Mouse (Mus musculus) hindbrain, embryonic 10.5 days (tissue): ENCODE measurements around the gene Tfap4. TPM values are rescaled to one million over a fixed set of nuclear protein-coding genes. Genes with fewer than 3 reads are reported as not detected.

Source experiments
- DNase-seq: peaks from one replicate; pipeline ENCODE4 v3.0.0-alpha.2; 2017; ENCODE audit warnings: low spot score
- H3K27ac ChIP-seq: fragments of 300-500 bp; sonication (generic); 2 replicates; pipeline ENCODE4 v1.5.1; 2016; ENCODE audit warnings: mild to moderate bottlenecking, moderate library complexity
- H3K27me3 ChIP-seq: fragments of 300-500 bp; sonication (generic); 2 replicates; pipeline ENCODE4 v1.6.1; 2016; ENCODE audit warnings: mild to moderate bottlenecking; ENCODE audit not compliant: poor library complexity, insufficient read depth, severe bottlenecking
- H3K36me3 ChIP-seq: fragments of 300-500 bp; sonication (generic); 2 replicates; pipeline ENCODE4 v1.6.1; 2016; ENCODE audit warnings: mild to moderate bottlenecking, moderate library complexity
- H3K4me1 ChIP-seq: fragments of 300-500 bp; sonication (generic); replicated peaks from 2 replicates; pipeline ENCODE4 v1.6.1; 2016; ENCODE audit warnings: mild to moderate bottlenecking
- H3K4me3 ChIP-seq: fragments of 300-500 bp; sonication (generic); 2 replicates; pipeline ENCODE4 v1.5.1; 2016; ENCODE audit warnings: mild to moderate bottlenecking, moderate library complexity
- H3K9me3 ChIP-seq: fragments of 300-500 bp; sonication (generic); 2 replicates; pipeline ENCODE4 v1.6.1; 2016; ENCODE audit warnings: mild to moderate bottlenecking, moderate library complexity
- WGBS: fragments of 180-500 bp; shearing (Covaris S2); methylation state at CpG from one replicate; pipeline ENCODE4 v1.1.7; 2016; 5-methylcytosine and 5-hydroxymethylcytosine counted together
- polyA plus RNA-seq: library from polyadenylated mRNA; unstranded; fragments of >200 nt; fragmentation: Nextera tagmentation; extraction: Ambion mirVana; gene quantifications from 2 replicates; pipeline ENCODE4 v1.2.1, GENCODE M21; 2016

Tfap4 gene
- polyA plus RNA-seq, 1 experiment from 2014 or later, result 21.3 TPM

DNA sequence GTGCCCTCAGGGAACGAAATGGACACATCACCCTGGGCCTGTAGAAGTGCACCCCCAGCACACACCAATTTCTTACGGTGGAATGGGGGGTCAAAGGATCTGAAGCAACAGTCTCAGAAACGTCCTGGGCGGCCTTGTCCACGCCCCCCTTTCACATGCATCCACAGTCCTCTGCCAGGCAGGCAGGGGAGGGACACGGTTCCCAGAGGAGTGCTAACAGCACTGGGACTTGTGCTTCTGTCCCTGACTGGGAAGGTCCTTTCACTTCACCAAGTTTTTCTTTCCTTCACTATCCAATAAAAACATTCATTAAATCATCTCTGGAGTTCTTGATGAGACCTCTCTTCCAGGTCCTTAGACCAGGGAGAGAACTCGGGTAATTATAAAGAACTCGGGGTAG lies 39.0 kb downstream of the Tfap4 start:
- no peak overlapping the region for H3K27ac ChIP-seq
- H3K27me3 ChIP-seq, result no peaks in the 10 kb centered on the region
- H3K9me3 ChIP-seq, result no peaks in the 10 kb centered on the region
- peaks cover 37% of the 10 kb centered on the region for H3K4me1 ChIP-seq
- 79% methylated on average over 8 of the region's 8 CpGs for WGBS
- no peak for DNase-seq
- H3K4me3 ChIP-seq, result no peak overlapping the region
- H3K36me3 ChIP-seq, result no peaks in the 10 kb centered on the region

DNA sequence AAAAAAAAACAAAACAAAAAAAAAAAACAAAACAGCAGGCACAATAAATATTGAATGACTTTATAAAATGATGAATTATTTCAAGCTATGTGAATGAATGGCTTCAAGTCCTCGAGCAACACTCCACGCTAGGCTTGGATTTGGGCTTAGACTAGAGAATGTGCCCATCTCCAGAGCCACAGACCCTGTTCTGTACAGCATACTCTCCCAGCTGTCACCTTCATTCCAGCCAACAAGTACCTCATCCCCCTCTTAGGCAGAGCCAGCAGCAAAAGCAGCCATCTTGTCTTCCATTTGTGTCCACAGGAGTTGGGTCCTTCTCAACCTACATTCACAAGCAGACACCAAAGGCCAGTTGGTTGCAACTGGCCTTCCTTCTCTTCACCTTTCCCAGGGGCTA lies 39.8 kb downstream of the Tfap4 start:
- WGBS, result 97% methylated on average over 2 of the region's 2 CpGs
- H3K9me3 ChIP-seq, result no peaks in the 10 kb centered on the region
- no peak overlapping the region for H3K4me3 ChIP-seq
- H3K4me1 ChIP-seq, result peaks cover 37% of the 10 kb centered on the region
- DNase-seq, result no peak
- H3K27me3 ChIP-seq, result no peaks in the 10 kb centered on the region
- no peaks in the 10 kb centered on the region for H3K36me3 ChIP-seq
- no peak overlapping the region for H3K27ac ChIP-seq

DNA sequence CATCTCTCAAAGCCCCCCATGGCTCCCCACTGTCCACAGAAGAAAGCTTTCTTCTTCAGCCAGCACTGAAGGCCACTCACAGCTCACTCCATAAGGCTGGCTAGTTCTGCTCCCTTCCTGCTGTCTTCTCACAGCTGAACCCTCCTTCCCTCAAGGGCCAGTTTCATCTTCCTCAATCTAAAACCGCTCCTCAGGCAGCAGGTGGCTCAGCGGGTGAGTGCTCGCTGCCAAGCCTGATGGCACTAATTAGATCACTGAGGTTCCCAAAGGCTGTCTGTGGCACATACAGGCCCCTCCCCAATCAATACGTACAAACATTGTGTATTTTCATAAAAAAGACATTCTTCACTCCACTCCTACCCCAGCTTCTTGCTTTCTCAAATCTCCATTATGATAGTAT lies 40.5 kb downstream of the Tfap4 start:
- no peak for DNase-seq
- H3K9me3 ChIP-seq, result no peaks in the 10 kb centered on the region
- no peaks in the 10 kb centered on the region for H3K27me3 ChIP-seq
- H3K36me3 ChIP-seq, result no peaks in the 10 kb centered on the region
- H3K4me1 ChIP-seq, result peaks cover 37% of the 10 kb centered on the region
- no peak overlapping the region for H3K4me3 ChIP-seq
- 72% methylated on average over 4 of the region's 4 CpGs for WGBS
- H3K27ac ChIP-seq, result no peak overlapping the region

DNA sequence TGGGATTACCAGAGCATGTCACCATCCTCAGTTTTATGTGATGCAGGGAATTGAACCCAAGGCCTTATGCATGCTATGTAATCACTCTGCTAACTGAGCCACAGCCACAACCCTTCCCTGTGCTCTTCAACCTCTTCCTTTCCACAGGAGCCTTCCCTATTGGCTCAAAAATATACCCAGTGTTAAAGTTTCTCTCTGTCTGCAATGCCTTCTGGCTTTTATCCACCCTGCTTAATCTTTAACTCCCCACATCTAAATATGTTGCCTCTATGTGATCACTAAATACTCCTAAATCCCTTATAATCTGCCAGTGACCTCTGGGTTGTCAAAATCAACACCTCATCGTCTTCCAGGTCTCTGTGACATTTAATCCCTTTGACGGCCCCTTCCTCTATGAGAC lies 41.7 kb downstream of the Tfap4 start:
- 77% methylated on average over 2 of the region's 2 CpGs for WGBS
- no peak overlapping the region for H3K4me3 ChIP-seq
- DNase-seq, result no peak
- no peaks in the 10 kb centered on the region for H3K27me3 ChIP-seq
- no peak overlapping the region for H3K27ac ChIP-seq
- H3K9me3 ChIP-seq, result no peaks in the 10 kb centered on the region
- no peaks in the 10 kb centered on the region for H3K36me3 ChIP-seq
- peaks cover 24% of the 10 kb centered on the region for H3K4me1 ChIP-seq

DNA sequence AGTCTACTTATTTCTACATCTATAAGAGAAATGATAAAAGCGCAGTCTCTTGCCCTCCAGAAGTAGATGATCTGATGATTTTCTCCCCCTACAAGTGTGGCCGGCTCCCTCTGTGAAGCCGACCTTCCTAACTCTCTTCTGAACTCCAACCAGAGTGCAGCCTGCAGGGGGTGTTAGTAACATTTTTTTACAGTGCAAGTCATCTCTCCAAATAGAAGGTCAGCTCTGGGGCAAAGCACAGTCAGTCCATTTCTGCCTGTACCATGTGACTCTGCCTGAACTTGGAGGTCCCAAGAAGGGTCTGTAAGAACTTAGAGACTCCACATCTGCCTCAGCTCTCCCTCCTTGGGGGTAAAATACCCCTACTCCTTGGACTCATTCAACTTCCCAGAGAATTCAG lies 45.3 kb downstream of the Tfap4 start:
- H3K4me1 ChIP-seq, result 0 out of 2 replicates have a peak, but pooled peaks cover 3% of the 10 kb centered on the region
- no peaks in the 10 kb centered on the region for H3K9me3 ChIP-seq
- DNase-seq, result no peak
- no peaks in the 10 kb centered on the region for H3K36me3 ChIP-seq
- WGBS, result 87% methylated on average over 3 of the region's 3 CpGs
- no peak overlapping the region for H3K27ac ChIP-seq
- no peaks in the 10 kb centered on the region for H3K27me3 ChIP-seq
- H3K4me3 ChIP-seq, result no peak overlapping the region

DNA sequence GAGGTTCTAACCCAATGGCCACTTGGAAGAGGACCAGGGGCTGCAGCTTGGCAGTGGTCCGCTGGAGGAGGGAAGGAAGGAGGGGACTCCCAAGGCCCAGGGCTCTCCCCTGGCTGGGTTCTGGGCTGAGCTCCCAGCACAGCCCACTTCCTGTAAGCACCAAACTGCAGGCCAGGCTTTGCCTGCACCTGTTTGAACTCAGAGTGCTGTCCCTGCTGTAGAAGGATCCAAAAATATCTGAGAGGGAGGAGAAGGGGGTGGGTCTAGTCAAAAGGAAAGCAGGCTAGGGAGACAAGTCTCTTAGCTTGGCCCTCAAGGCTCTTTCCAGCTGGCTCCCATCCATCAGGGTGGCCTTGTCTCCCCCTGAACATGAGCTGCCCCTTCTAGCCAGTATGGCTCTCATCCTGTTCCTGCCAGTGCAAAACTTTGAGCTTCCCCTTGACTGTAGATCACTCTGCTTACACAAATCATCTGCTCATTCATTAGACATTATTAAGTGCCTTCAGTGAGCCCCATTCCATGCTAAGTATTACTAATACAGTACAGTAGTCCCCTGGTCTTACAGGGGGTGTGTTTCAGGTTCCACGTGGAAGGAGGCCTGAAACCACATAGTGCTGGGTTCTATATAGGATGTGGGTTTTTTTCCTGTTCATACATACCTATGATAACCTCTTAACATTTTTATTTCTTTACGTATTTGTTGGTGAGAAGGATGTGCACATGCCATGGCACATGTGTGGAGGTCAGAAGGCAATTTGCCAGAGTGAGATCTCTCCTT lies 46.8 kb downstream of the Tfap4 start:
- H3K9me3 ChIP-seq, result no peaks in the 10 kb centered on the region
- WGBS, result 81% methylated on average over 3 of the region's 3 CpGs
- no peak overlapping the region for H3K4me3 ChIP-seq
- no peak for DNase-seq
- no peak overlapping the region for H3K27ac ChIP-seq
- H3K36me3 ChIP-seq, result no peaks in the 10 kb centered on the region
- H3K27me3 ChIP-seq, result no peaks in the 10 kb centered on the region
- H3K4me1 ChIP-seq, result no peaks in the 10 kb centered on the region

DNA sequence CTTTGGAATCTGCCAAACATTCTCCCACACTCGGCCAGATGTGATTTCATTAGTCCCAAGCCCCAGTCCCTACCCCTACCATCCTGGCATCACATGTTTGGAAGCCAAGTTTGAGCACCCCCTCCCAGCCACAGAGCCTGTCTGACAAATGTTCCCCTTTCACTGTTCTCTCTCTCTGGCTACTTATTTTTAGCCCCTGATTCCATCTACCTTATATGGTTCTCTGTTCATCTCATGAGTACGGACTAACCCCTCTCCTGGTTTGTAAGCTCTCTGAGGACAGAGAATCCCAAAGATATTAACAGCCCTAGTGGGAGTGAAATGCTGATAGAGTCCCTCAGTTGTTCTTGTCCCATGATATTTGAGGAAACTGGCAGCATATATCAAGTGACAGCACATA lies 48.3 kb downstream of the Tfap4 start:
- Histone ChIP-seq H3K36me3 (no peaks in the 10 kb centered on the region), H3K9me3 (no peaks in the 10 kb centered on the region), H3K27me3 (no peaks in the 10 kb centered on the region), H3K4me3 (no peak overlapping the region), H3K4me1 (no peaks in the 10 kb centered on the region), H3K27ac (no peak overlapping the region)
- 86% methylated on average over 2 of the region's 2 CpGs for WGBS
- no peak for DNase-seq

DNA sequence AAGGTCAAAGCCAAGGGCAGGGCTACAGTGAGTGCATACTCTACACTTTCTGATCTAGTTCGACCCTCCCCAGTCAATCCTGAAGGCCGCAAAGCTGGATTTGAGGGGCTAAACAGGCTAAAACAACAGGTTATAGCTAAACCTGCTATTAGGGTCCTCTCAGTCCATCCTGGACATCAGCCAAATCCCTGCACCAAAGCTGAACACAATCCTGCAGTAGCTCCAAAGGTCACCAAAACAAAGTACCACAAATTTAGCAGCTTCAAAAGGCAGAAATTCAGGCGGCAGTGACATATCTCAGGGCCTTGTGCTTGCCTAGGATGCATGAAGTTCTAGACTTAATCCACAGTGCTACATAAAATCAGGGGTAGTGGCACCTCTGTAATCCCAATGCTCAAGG lies 53.5 kb downstream of the Tfap4 start:
- no peaks in the 10 kb centered on the region for H3K36me3 ChIP-seq
- WGBS, result 84% methylated on average over 3 of the region's 3 CpGs
- H3K27me3 ChIP-seq, result no peaks in the 10 kb centered on the region

DNA sequence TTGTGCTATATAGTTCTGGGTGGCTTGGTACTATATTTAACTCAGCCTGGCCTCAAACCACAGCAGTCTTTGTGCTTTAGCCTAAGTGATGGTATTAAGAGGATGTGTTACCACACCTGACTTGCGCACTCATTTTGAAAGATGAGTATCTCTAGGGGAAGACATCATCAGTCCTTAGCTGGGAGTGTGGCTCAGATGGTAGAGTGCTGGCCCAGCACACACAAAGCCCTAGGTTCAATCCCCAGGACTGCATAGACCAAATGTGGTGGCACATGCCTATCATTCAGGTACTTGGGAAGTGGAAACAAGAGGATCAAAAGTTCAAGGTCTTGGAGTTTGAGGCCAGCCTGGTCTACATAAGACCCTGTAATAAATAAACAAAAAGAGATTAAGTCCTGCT lies 56.2 kb downstream of the Tfap4 start:
- Histone ChIP-seq H3K36me3 (no peaks in the 10 kb centered on the region), H3K27ac (no peak overlapping the region), H3K9me3 (no peaks in the 10 kb centered on the region), H3K27me3 (no peaks in the 10 kb centered on the region), H3K4me3 (no peak overlapping the region), H3K4me1 (no peaks in the 10 kb centered on the region)
- WGBS, result 92% methylated on average over 1 of the region's 1 CpGs
- no peak for DNase-seq

More for the DNA sequence above, 53.5 kb downstream of the Tfap4 start:
- Histone ChIP-seq H3K27ac (no peak overlapping the region), H3K9me3 (no peaks in the 10 kb centered on the region), H3K4me1 (no peaks in the 10 kb centered on the region), H3K4me3 (no peak overlapping the region)
- no peak for DNase-seq

DNA sequence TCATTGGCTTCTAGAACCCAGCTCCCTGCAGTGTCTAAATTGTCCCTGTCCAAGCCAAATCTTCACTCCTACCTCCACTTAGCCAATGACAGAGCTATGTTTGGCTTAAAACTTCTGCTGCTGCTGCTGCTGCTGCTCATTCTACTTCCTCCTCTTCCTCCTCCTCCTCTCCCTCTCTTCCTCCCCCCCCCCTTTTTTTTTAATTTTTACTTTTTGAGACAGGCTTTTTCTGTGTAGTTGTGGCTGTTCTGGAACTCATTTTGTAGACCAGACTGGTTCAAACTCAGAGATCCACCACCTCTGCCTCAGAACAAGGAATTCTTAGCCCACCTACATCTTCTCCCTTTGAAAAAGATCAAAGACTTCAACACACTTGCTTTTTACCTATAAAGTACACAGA lies 57.1 kb downstream of the Tfap4 start:
- Histone ChIP-seq H3K27ac (no peak overlapping the region), H3K36me3 (no peaks in the 10 kb centered on the region), H3K4me3 (no peak overlapping the region), H3K27me3 (no peaks in the 10 kb centered on the region), H3K4me1 (peaks cover 4% of the 10 kb centered on the region; the same call in 1 of the 2 replicates), H3K9me3 (no peaks in the 10 kb centered on the region)
- DNase-seq, result no peak

DNA sequence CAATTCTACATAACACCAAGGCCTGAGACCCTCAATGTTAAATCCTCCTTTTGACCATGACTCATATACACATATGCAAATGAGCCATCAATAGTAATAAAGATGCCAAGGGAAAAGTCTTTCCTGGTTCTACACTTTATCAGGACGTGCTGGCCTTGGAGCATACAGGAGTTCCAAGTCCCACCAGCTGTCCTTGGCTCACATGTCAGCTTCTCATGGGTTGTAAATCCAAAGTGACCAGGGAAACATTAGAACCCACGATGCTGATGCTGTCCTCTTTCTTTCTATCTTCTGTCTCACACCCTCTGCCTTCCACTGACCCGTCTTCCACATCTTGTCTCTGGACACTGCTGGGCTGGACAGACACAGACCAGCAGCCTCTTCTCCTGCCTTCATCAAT lies 58.0 kb downstream of the Tfap4 start:
- no peak for DNase-seq
- Histone ChIP-seq H3K9me3 (no peaks in the 10 kb centered on the region), H3K27me3 (no peaks in the 10 kb centered on the region), H3K4me3 (no peak overlapping the region), H3K27ac (no peak overlapping the region), H3K36me3 (no peaks in the 10 kb centered on the region), H3K4me1 (peaks cover 8% of the 10 kb centered on the region; the same call in 1 of the 2 replicates)
- 89% methylated on average over 3 of the region's 3 CpGs for WGBS

DNA sequence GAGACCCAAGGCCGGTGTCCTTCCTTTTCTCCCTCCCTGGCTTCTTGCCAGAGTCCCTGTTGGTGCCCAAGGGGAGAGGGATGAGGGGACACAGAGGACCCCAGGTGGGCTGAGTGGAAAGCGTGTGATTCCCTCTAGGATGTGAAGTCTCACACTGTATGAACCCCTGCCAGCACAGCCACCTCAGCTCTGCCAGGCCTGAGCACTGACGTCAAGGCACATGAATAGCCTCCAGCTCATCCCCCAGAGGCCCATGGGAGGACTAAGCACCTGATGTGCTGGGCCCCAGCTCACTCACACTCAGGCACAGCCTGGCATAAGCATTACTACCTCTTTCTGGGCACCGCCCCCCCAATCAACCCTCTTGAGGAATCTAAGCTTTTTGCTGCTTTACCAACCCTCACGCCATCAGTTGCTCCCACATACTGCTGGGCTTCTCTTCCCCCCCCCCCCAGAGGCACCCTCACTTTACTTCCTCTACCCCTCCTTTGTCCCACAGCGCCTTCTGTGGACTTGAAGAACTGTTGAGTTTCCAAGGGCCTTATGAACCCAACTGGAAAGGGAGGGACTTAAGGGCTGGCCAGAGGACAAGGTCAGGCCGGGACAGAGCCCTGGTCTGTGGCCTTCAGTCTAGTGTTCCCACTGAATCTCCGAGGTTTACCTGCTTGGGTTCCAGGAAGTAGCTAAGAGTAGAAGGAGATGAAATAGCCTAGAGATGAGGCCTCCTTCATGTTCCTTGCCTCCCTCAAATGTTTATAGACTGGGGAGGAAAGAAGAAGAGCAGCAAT lies 58.9 kb downstream of the Tfap4 start:
- Histone ChIP-seq H3K4me1 (peaks cover 8% of the 10 kb centered on the region; the same call in 1 of the 2 replicates), H3K36me3 (no peaks in the 10 kb centered on the region), H3K4me3 (no peak overlapping the region), H3K9me3 (no peaks in the 10 kb centered on the region), H3K27me3 (no peaks in the 10 kb centered on the region), H3K27ac (no peak overlapping the region)
- DNase-seq, result no peak
- WGBS, result 87% methylated on average over 8 of the region's 8 CpGs
